9 mouse cellular contexts compared by ENCODE assay signal in genomic region chr3:55600286-55600685, GRCm38 (mm10).
DNase-seq lines count a peak whose midpoint lies in the region; ATAC-seq lines count a peak whose summit lies in the region.
"Had no signal": no experiment of that assay in that cellular context is flagged by ENCODE, and none has a peak within 500 bp of the region (broad histone marks: within the 10 kb centered on the region; RNA-seq: fewer than 3 reads in every experiment).

No protein-coding gene starts in this region.

- ATAC-seq in heart, embryonic 16.5 days (replicated peaks; ENCODE audit: extremely low read depth, insufficient read depth, low FRiP score): peak; percentile 65
- no peak for ATAC-seq in erythroid progenitor cell, adult 5-6 weeks (replicated peaks; ENCODE audit: low FRiP score, poor library complexity, severe bottlenecking)

- DNase-seq in retina, postnatal 1 day: peak; percentile 31
- DNase-seq in retina, embryonic 14.5 days (ENCODE audit: low spot score): no peak
- DNase-seq in embryonic facial prominence, embryonic 10.5 days (ENCODE audit: low spot score): no peak
- DNase-seq in lung, postnatal 36 days: peak; percentile 56
- DNase-seq in c-Kit-positive CD71-positive TER-119-positive erythroid progenitor cells, embryonic 14.5 days (ENCODE audit: low spot score): no peak
- no peak for DNase-seq in thymus, postnatal 10 days (ENCODE audit: low spot score in 2 of 2)

- H3K36me3 ChIP-seq in embryonic facial prominence, embryonic 10.5 days (replicated peaks): no peaks in the 10 kb centered on the region
- H3K36me3 ChIP-seq in heart, embryonic 16.5 days (ENCODE audit: control insufficient read depth, insufficient read depth): no peaks in the 10 kb centered on the region
- H3K36me3 ChIP-seq: liver, embryonic 15.5 days had no signal

- peak overlapping the region; percentile 72; the same call in 1 of the 2 replicates for H3K27ac ChIP-seq in embryonic facial prominence, embryonic 10.5 days (replicated peaks)
- no peak overlapping the region for H3K27ac ChIP-seq in heart, embryonic 16.5 days (ENCODE audit: low read length)
- H3K27ac ChIP-seq: liver, embryonic 15.5 days had no signal

- H3K9me3 ChIP-seq in embryonic facial prominence, embryonic 10.5 days: no peaks in the 10 kb centered on the region
- no peaks in the 10 kb centered on the region for H3K9me3 ChIP-seq in heart, embryonic 16.5 days (replicated peaks; ENCODE audit: control insufficient read depth, low read length)
- H3K9me3 ChIP-seq: liver, embryonic 15.5 days had no signal

- H3K4me2 ChIP-seq in heart, embryonic 16.5 days (ENCODE audit: low read depth, low read length): no peak overlapping the region
- H3K4me2 ChIP-seq: liver, embryonic 15.5 days had no signal

- no peak overlapping the region for H3K9ac ChIP-seq in heart, embryonic 16.5 days (ENCODE audit: low read length)
- H3K9ac ChIP-seq: liver, embryonic 15.5 days had no signal

- no peak overlapping the region for H3K4me3 ChIP-seq in embryonic facial prominence, embryonic 10.5 days
- no peak overlapping the region for H3K4me3 ChIP-seq in heart, embryonic 16.5 days (ENCODE audit: low read length)
- H3K4me3 ChIP-seq: liver, embryonic 15.5 days had no signal

- H3K4me1 ChIP-seq in embryonic facial prominence, embryonic 10.5 days: peaks cover 37% of the 10 kb centered on the region
- H3K4me1 ChIP-seq in heart, embryonic 16.5 days (ENCODE audit: control insufficient read depth, insufficient read depth, low read length): peaks cover 3% of the 10 kb centered on the region
- H3K4me1 ChIP-seq: liver, embryonic 15.5 days had no signal

- 82% methylated on average over 2 of the region's 2 CpGs for WGBS in embryonic facial prominence, embryonic 10.5 days
- WGBS in heart, embryonic 16.5 days: 61% methylated on average over 2 of the region's 2 CpGs

- no peaks in the 10 kb centered on the region for H3K27me3 ChIP-seq in embryonic facial prominence, embryonic 10.5 days (replicated peaks; ENCODE audit: low read depth, poor library complexity, severe bottlenecking)
- no peaks in the 10 kb centered on the region for H3K27me3 ChIP-seq in heart, embryonic 16.5 days (ENCODE audit: control insufficient read depth, insufficient read depth, low read length)
- H3K27me3 ChIP-seq: liver, embryonic 15.5 days had no signal

Comparison
In these comparisons a context has a peak if more than half of its experiments do, and no peak if none do; other contexts are left out.
1. DNase-seq: peak in retina, postnatal 1 day (single experiment) and lung, postnatal 36 days (single experiment); none in retina, embryonic 14.5 days (single experiment), embryonic facial prominence, embryonic 10.5 days (single experiment), c-Kit-positive CD71-positive TER-119-positive erythroid progenitor cells, embryonic 14.5 days (single experiment) and thymus, postnatal 10 days (0 of 2).